Mouse (Mus musculus) heart, adult 2 months (tissue): Measurements from ENCODE around the gene Slc25a10. TPM values are rescaled to one million over a fixed set of nuclear protein-coding genes. Genes with fewer than 3 reads are reported as not detected.

Source experiments
- DNase-seq, 2 experiments: peaks; one replicate each; pipeline ENCODE4 v3.0.0; 2021
- H3K27ac ChIP-seq: fragments of 200-600 bp; 2 replicates; pipeline ENCODE4 v1.8.1; 2022
- H3K27me3 ChIP-seq: fragments of 200-500 bp; 2 replicates; pipeline ENCODE4 v1.6.1; 2012; ENCODE audit warnings: mild to moderate bottlenecking, low read length, inconsistent platforms, mixed read lengths; ENCODE audit not compliant: control insufficient read depth, insufficient read depth
- H3K36me3 ChIP-seq: fragments of 200-500 bp; 2 replicates; pipeline ENCODE4 v1.6.1; 2012; ENCODE audit warnings: low read length, inconsistent platforms; ENCODE audit not compliant: control insufficient read depth, insufficient read depth
- H3K4me1 ChIP-seq: fragments of 200-500 bp; 2 replicates; pipeline ENCODE4 v1.6.1; 2011; ENCODE audit warnings: low read length; ENCODE audit not compliant: control insufficient read depth, insufficient read depth
- H3K4me3 ChIP-seq: fragments of 200-600 bp; 2 replicates; pipeline ENCODE4 v1.8.1; 2022
- H3K79me2 ChIP-seq: fragments of 200-500 bp; replicated peaks from 2 replicates; pipeline ENCODE4 v1.6.1; 2012; ENCODE audit warnings: mild to moderate bottlenecking, inconsistent platforms, low read length, moderate library complexity, mixed read lengths; ENCODE audit not compliant: control insufficient read depth, insufficient read depth
- H3K9ac ChIP-seq: fragments of 200-500 bp; 2 replicates; pipeline ENCODE4 v1.6.1; 2012; ENCODE audit warnings: low read depth, mild to moderate bottlenecking, control low read depth, inconsistent platforms, low read length, mixed read lengths
- CTCF ChIP-seq: fragments of 200-600 bp; IDR thresholded peaks from 2 replicates; pipeline ENCODE4 v1.8.1; 2022; ENCODE audit warnings: antibody characterized with exemption, mild to moderate bottlenecking, moderate library complexity
- EP300 ChIP-seq: fragments of 200-500 bp; IDR thresholded peaks from 2 replicates; pipeline ENCODE4 v1.6.1; 2011; ENCODE audit warnings: low read depth, low read length, control low read depth; ENCODE audit not compliant: insufficient read depth
- POLR2A ChIP-seq: fragments of 200-500 bp; IDR thresholded peaks from 2 replicates; pipeline ENCODE4 v1.6.1; 2011; ENCODE audit warnings: mild to moderate bottlenecking, low read depth, low read length, control low read depth; ENCODE audit not compliant: insufficient read depth
- WGBS: fragments of 180-500 bp; shearing (Covaris S2); methylation state at CpG from one replicate; pipeline ENCODE4 v1.1.7; 2018; 5-methylcytosine and 5-hydroxymethylcytosine counted together
- intact Hi-C: fragments of 180-260 bp; cut with DNase I; formaldehyde crosslinking; loops from one replicate; pipeline ENCODE4 v1.15.1; 2025
- polyA plus RNA-seq: library from polyadenylated mRNA; depleted of rRNA; stranded (reverse); fragments of >200 nt; gene quantifications from 2 replicates; pipeline ENCODE4 v1.2.3, GENCODE M21; 2012; rRNA removed
- total RNA-seq, 2 experiments: library from RNA; stranded (reverse); gene quantifications; 2 replicates each; pipeline ENCODE4 v1.2.3; 2021

Slc25a10 gene
- total and polyA plus RNA-seq, 3 experiments: 14.1 to 40.9 (median 14.6) TPM

- H3K79me2 ChIP-seq: no peaks in the 10 kb centered on the region
- no peak overlapping the region; the same call in 1 of the 2 replicates for H3K27ac ChIP-seq
- 0 out of 2 replicates have a peak overlapping the region, but pooled peaks have one; percentile 19 for H3K9ac ChIP-seq
- peak; percentile 63 to 68 for DNase-seq
- H3K27me3 ChIP-seq: no peaks in the 10 kb centered on the region
- H3K4me1 ChIP-seq: peaks cover 18% of the 10 kb centered on the region
- no peak overlapping the region for H3K4me3 ChIP-seq
- intact Hi-C loops: no loop called here
- TF ChIP-seq POLR2A (no peak), CTCF (peak; percentile 73), EP300 (peak; percentile 91)
- 29% methylated on average over 4 of the region's 4 CpGs for WGBS
- peaks cover 2% of the 10 kb centered on the region; the same call in 1 of the 2 replicates for H3K36me3 ChIP-seq
These were observed 50.3 kb downstream of the Slc25a10 start for GRCm38 (mm10) chr11:120541907-120542306.

GRCm38 (mm10) chr11:120542376-120542775, 50.7 kb downstream of the Slc25a10 start:
- intact Hi-C loops: no loop called here
- Histone ChIP-seq H3K79me2 (no peaks in the 10 kb centered on the region), H3K27me3 (no peaks in the 10 kb centered on the region), H3K9ac (peak overlapping the region; percentile 19; the same call in 1 of the 2 replicates), H3K27ac (no peak overlapping the region; the same call in 1 of the 2 replicates), H3K36me3 (peaks cover 2% of the 10 kb centered on the region; the same call in 1 of the 2 replicates), H3K4me3 (no peak overlapping the region), H3K4me1 (peaks cover 18% of the 10 kb centered on the region)
- whole genome bisulfite sequencing: 54% methylated on average over 6 of the region's 6 CpGs
- no peak for DNase-seq
- TF ChIP-seq EP300 (no peak), POLR2A (no peak), CTCF (no peak)

- WGBS: 92% methylated on average over 3 of the region's 3 CpGs
- no peaks in the 10 kb centered on the region for H3K79me2 ChIP-seq
- H3K27me3 ChIP-seq: no peaks in the 10 kb centered on the region
- peaks cover 13% of the 10 kb centered on the region for H3K4me1 ChIP-seq
- H3K9ac ChIP-seq: no peak overlapping the region
- TF ChIP-seq CTCF (no peak), EP300 (no peak)
- H3K36me3 ChIP-seq: peaks cover 2% of the 10 kb centered on the region; the same call in 1 of the 2 replicates
- intact Hi-C loops: loop anchor here (5.0 kb wide), 1 partner anchor 36 kb away; the partner anchor contains the start of gene Arhgdia
- DNase-seq: no peak
- H3K27ac ChIP-seq: no peak overlapping the region
- no peak overlapping the region for H3K4me3 ChIP-seq
These were observed 54.3 kb downstream of the Slc25a10 start for GRCm38 (mm10) chr11:120545964-120546363.

- Histone ChIP-seq H3K4me1 (peaks cover 10% of the 10 kb centered on the region), H3K4me3 (no peak overlapping the region), H3K9ac (no peak overlapping the region), H3K27ac (no peak overlapping the region), H3K36me3 (peaks cover 2% of the 10 kb centered on the region; the same call in 1 of the 2 replicates), H3K79me2 (no peaks in the 10 kb centered on the region), H3K27me3 (no peaks in the 10 kb centered on the region)
- intact Hi-C loops: loop anchor here (5.0 kb wide), 1 partner anchor 35 kb away; the partner anchor contains the start of gene Arhgdia
- no peak for TF ChIP-seq EP300
- peak; percentile 25; the same call in 1 of the 2 replicates for TF ChIP-seq CTCF
- no peak for DNase-seq
- whole genome bisulfite sequencing: 41% methylated on average over 2 of the region's 2 CpGs
These were observed 55.8 kb downstream of the Slc25a10 start for GRCm38 (mm10) chr11:120547469-120547868.

- Histone ChIP-seq H3K27ac (peak overlapping the region; percentile 93; the same call in 1 of the 2 replicates), H3K27me3 (no peaks in the 10 kb centered on the region), H3K4me3 (peak overlapping the region; percentile 96; the same call in 1 of the 2 replicates), H3K36me3 (no peaks in the 10 kb centered on the region), H3K9ac (peak overlapping the region; percentile 95; the same call in 1 of the 2 replicates), H3K79me2 (no peaks in the 10 kb centered on the region), H3K4me1 (peaks cover 8% of the 10 kb centered on the region)
- 55% methylated on average over 3 of the region's 3 CpGs for WGBS
- TF ChIP-seq POLR2A (0 out of 2 replicates have a peak, but pooled peaks have one; percentile 11), EP300 (no peak)
- intact Hi-C loops: loop anchor here (2.0 to 5.0 kb wide), 3 partner anchors 23 to 34 kb away; partner anchors contain the start of gene Arhgdia
- DNase-seq: no peak
These were observed 56.6 kb downstream of the Slc25a10 start for GRCm38 (mm10) chr11:120548214-120548613.

GRCm38 (mm10) chr11:120548786-120549167, 57.1 kb downstream of the Slc25a10 start:
- DNase-seq: no peak
- TF ChIP-seq POLR2A (no peak), CTCF (no peak), EP300 (no peak)
- Histone ChIP-seq H3K36me3 (no peaks in the 10 kb centered on the region), H3K79me2 (no peaks in the 10 kb centered on the region), H3K27me3 (no peaks in the 10 kb centered on the region), H3K9ac (peak overlapping the region; percentile 95), H3K27ac (peak overlapping the region; percentile 93), H3K4me3 (peak overlapping the region; percentile 96), H3K4me1 (peaks cover 8% of the 10 kb centered on the region)
- intact Hi-C loops: loop anchor here (2.0 to 5.0 kb wide), 3 partner anchors 22 to 34 kb away; partner anchors contain the start of gene Arhgdia
- 2% methylated on average over 7 of the region's 7 CpGs for WGBS

Other genes with a start within 250 kb of the Slc25a10 start
- gene Actg1, start 143.3 kb upstream of the Slc25a10 start, total RNA-seq: 100 to 1,000 TPM; 222 to 321 TPM
- gene Actg1, start 143.3 kb upstream of the Slc25a10 start, polyA plus RNA-seq: 510 and 694 TPM in 2 replicates
- not detected for gene Fscn2, start 130.3 kb upstream of the Slc25a10 start, total RNA-seq
- 0.15 and 0.21 TPM in 2 replicates for gene Fscn2, start 130.3 kb upstream of the Slc25a10 start, polyA plus RNA-seq
- 10 to 100 TPM; 13.0 to 13.4 TPM for gene Faap100, start 113.1 kb upstream of the Slc25a10 start, total RNA-seq
- 25.8 and 27.3 TPM in 2 replicates for gene Faap100, start 113.1 kb upstream of the Slc25a10 start, polyA plus RNA-seq
- gene Nploc4, start 54.1 kb upstream of the Slc25a10 start, total RNA-seq: 10 to 100 TPM; 54.8 to 58.4 TPM
- gene Nploc4, start 54.1 kb upstream of the Slc25a10 start, polyA plus RNA-seq: 36.6 and 55.4 TPM in 2 replicates
- 1 to 10 TPM in 1 of 2 experiments, under 1 TPM in 1; 0.42 to 1.5 TPM for gene Tspan10, start 49.2 kb upstream of the Slc25a10 start, total RNA-seq
- 0.09 and 0.41 TPM in 2 replicates for gene Tspan10, start 49.2 kb upstream of the Slc25a10 start, polyA plus RNA-seq
- under 1 TPM; 0.52 to 0.76 TPM for gene Pde6g, start 38.3 kb upstream of the Slc25a10 start, total RNA-seq
- 0.53 and 1.3 TPM in 2 replicates for gene Pde6g, start 38.3 kb upstream of the Slc25a10 start, polyA plus RNA-seq
- 10 to 100 TPM; 57.4 to 61.6 TPM for gene Oxld1, start 33.8 kb upstream of the Slc25a10 start, total RNA-seq
- 52.0 and 59.4 TPM in 2 replicates for gene Oxld1, start 33.8 kb upstream of the Slc25a10 start, polyA plus RNA-seq
- 1 to 10 TPM; 5.8 to 6.0 TPM for gene Ccdc137, start 33.7 kb upstream of the Slc25a10 start, total RNA-seq
- gene Ccdc137, start 33.7 kb upstream of the Slc25a10 start, polyA plus RNA-seq: 6.7 and 11.7 TPM in 2 replicates
- 10 to 100 TPM in 1 of 2 experiments, 1 to 10 TPM in 1; 9.1 to 10.8 TPM for gene Arl16, start 24.2 kb upstream of the Slc25a10 start, total RNA-seq
- 13.6 and 17.1 TPM in 2 replicates for gene Arl16, start 24.2 kb upstream of the Slc25a10 start, polyA plus RNA-seq
- gene Mrpl12, start 7.2 kb upstream of the Slc25a10 start, total RNA-seq: 100 to 1,000 TPM; 207 to 232 TPM
- gene Mrpl12, start 7.2 kb upstream of the Slc25a10 start, polyA plus RNA-seq: 199 and 200 TPM in 2 replicates
- under 1 TPM; 0.68 to 0.73 TPM for gene Gcgr, start 38.9 kb downstream of the Slc25a10 start, total RNA-seq
- 2.1 and 2.3 TPM in 2 replicates for gene Gcgr, start 38.9 kb downstream of the Slc25a10 start, polyA plus RNA-seq
- 10 to 100 TPM; 38.5 to 43.9 TPM for gene Mcrip1, start 57.9 kb downstream of the Slc25a10 start, total RNA-seq
- 84.9 and 97.4 TPM in 2 replicates for gene Mcrip1, start 57.9 kb downstream of the Slc25a10 start, polyA plus RNA-seq
- under 1 TPM in 1 of 2 experiments, not detected in 1; 0.34 TPM for gene Ppp1r27, start 59.3 kb downstream of the Slc25a10 start, total RNA-seq
- gene Ppp1r27, start 59.3 kb downstream of the Slc25a10 start, polyA plus RNA-seq: 0.64 and 0.96 TPM in 2 replicates
- 100 to 1,000 TPM; 221 to 246 TPM for gene P4hb, start 81.4 kb downstream of the Slc25a10 start, total RNA-seq
- 115 and 174 TPM in 2 replicates for gene P4hb, start 81.4 kb downstream of the Slc25a10 start, polyA plus RNA-seq
- 100 to 1,000 TPM; 139 to 144 TPM for gene Arhgdia, start 89.8 kb downstream of the Slc25a10 start, total RNA-seq
- gene Arhgdia, start 89.8 kb downstream of the Slc25a10 start, polyA plus RNA-seq: 245 and 257 TPM in 2 replicates
- 10 to 100 TPM; 48.7 to 52.0 TPM for gene Alyref, start 106.5 kb downstream of the Slc25a10 start, total RNA-seq
- 13.6 and 15.6 TPM in 2 replicates for gene Alyref, start 106.5 kb downstream of the Slc25a10 start, polyA plus RNA-seq
- gene Anapc11, start 106.6 kb downstream of the Slc25a10 start, total RNA-seq: 10 to 100 TPM; 79.9 to 89.0 TPM
- 87.8 and 105 TPM in 2 replicates for gene Anapc11, start 106.6 kb downstream of the Slc25a10 start, polyA plus RNA-seq
- not detected for gene Npb, start 116.6 kb downstream of the Slc25a10 start, total RNA-seq
- not detected in 2 replicates for gene Npb, start 116.6 kb downstream of the Slc25a10 start, polyA plus RNA-seq
- gene Pcyt2, start 126.1 kb downstream of the Slc25a10 start, total RNA-seq: 10 to 100 TPM; 51.8 to 55.6 TPM
- 111 and 125 TPM in 2 replicates for gene Pcyt2, start 126.1 kb downstream of the Slc25a10 start, polyA plus RNA-seq
- 1 to 10 TPM; 7.0 to 7.4 TPM for gene Sirt7, start 133.4 kb downstream of the Slc25a10 start, total RNA-seq
- 23.7 and 25.9 TPM in 2 replicates for gene Sirt7, start 133.4 kb downstream of the Slc25a10 start, polyA plus RNA-seq
- 10 to 100 TPM; 35.7 to 45.2 TPM for gene Mafg, start 141.8 kb downstream of the Slc25a10 start, total RNA-seq
- gene Mafg, start 141.8 kb downstream of the Slc25a10 start, polyA plus RNA-seq: 32.8 and 37.2 TPM in 2 replicates
- 1 to 10 TPM in 1 of 2 experiments, under 1 TPM in 1; 0.81 to 1.2 TPM for gene Pycr1, start 151.9 kb downstream of the Slc25a10 start, total RNA-seq
- gene Pycr1, start 151.9 kb downstream of the Slc25a10 start, polyA plus RNA-seq: 3.9 and 4.9 TPM in 2 replicates
- 10 to 100 TPM; 77.6 to 87.3 TPM for gene Myadml2, start 156.3 kb downstream of the Slc25a10 start, total RNA-seq
- gene Myadml2, start 156.3 kb downstream of the Slc25a10 start, polyA plus RNA-seq: 55.1 and 68.3 TPM in 2 replicates
- under 1 TPM in 1 of 2 experiments, not detected in 1; 0.23 TPM for gene Notum, start 169.3 kb downstream of the Slc25a10 start, total RNA-seq
- gene Notum, start 169.3 kb downstream of the Slc25a10 start, polyA plus RNA-seq: 0.18 and 0.35 TPM in 2 replicates
- 10 to 100 TPM; 35.2 to 38.3 TPM for gene Aspscr1, start 181.1 kb downstream of the Slc25a10 start, total RNA-seq
- 38.4 and 38.6 TPM in 2 replicates for gene Aspscr1, start 181.1 kb downstream of the Slc25a10 start, polyA plus RNA-seq
- gene Cenpx, start 221.9 kb downstream of the Slc25a10 start, total RNA-seq: 10 to 100 TPM; 26.4 to 34.2 TPM
- 51.4 and 53.0 TPM in 2 replicates for gene Cenpx, start 221.9 kb downstream of the Slc25a10 start, polyA plus RNA-seq
- gene Lrrc45, start 222.1 kb downstream of the Slc25a10 start, total RNA-seq: 1 to 10 TPM; 4.2 to 4.5 TPM
- 12.5 and 12.7 TPM in 2 replicates for gene Lrrc45, start 222.1 kb downstream of the Slc25a10 start, polyA plus RNA-seq
- gene Rac3, start 229.6 kb downstream of the Slc25a10 start, total RNA-seq: under 1 TPM; 0.70 to 0.99 TPM
- 3.3 and 4.6 TPM in 2 replicates for gene Rac3, start 229.6 kb downstream of the Slc25a10 start, polyA plus RNA-seq
- gene Dcxr, start 235.4 kb downstream of the Slc25a10 start, total RNA-seq: 10 to 100 TPM; 12.1 to 12.9 TPM
- gene Dcxr, start 235.4 kb downstream of the Slc25a10 start, polyA plus RNA-seq: 32.0 and 35.5 TPM in 2 replicates
- 10 to 100 TPM; 17.7 to 19.4 TPM for gene Cbr2, start 240.3 kb downstream of the Slc25a10 start, total RNA-seq
- 42.3 and 379 TPM in 2 replicates for gene Cbr2, start 240.3 kb downstream of the Slc25a10 start, polyA plus RNA-seq